Mouse (Mus musculus): ENCODE data around the gene B230307C23Rik. TPM values are rescaled to one million over a fixed set of nuclear protein-coding genes. Genes with fewer than 3 reads are reported as not detected.
A peak's percentile ranks its signal among the peaks of the same experiment; 100 is the strongest.
"Not testable (repeated sequence)": the region's sequence is repeated elsewhere in the genome, so short reads cannot be mapped to it uniquely, and the experiment has no call there.

The B230307C23Rik gene
- total and polyA plus RNA-seq, 3 experiments: 48.7 to 53.3 (median 50.8) TPM

DNA sequence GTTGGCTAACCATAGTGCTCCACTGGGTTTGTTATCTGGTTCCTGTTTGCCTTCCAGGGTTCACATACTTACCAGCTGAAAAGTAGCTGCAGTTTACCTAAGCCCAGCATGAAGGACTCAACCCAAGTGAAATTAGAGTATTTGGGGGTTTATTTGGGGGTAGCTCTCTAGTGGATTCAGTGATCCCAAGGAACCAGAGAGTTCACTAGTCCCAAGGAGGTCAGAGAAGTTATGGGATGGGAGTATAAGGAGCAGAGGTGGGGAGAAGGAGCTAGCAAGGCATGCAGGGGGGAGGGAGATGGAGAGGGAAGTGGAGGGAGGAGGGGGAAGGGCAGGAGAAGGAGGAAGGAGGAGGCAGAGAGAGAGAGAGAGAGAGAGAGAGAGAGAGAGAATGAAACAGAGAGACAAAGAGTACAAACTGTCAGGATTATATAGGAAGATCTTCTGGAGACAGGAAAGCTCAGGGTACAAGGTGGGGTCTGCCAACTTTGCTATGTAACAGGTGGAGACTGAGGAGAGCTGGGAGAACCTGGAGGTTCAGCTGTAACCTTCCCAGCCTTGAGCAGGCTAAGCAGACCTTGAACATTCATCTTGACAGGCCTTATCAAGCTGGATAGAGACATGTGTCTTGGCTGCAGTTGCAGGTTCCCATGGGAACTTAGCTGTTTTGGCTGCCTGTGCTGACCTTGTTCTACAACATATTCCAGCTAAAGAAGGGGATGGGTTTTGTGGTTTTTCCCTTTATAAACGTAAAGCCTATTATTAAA lies 1.1 kb upstream of the B230307C23Rik start:
- TF ChIP-seq MAZ (IDR thresholded peaks at IDR 0.05; ENCODE audit: low read depth, low read length) (no peak), SIN3A (IDR thresholded peaks at IDR 0.05; ENCODE audit: low read length) (0 out of 2 replicates have a peak, but pooled peaks have one; percentile 10)
- peaks cover 35% of the 10 kb centered on the region for H3K79me2 ChIP-seq (replicated peaks; ENCODE audit: control insufficient read depth, extremely low read depth, insufficient read depth, poor library complexity, severe bottlenecking)
- H3K4me1 ChIP-seq (ENCODE audit: control insufficient read depth in 1 of 2, insufficient read depth in 2 of 2): peaks cover 8 to 23% of the 10 kb centered on the region in 2 experiments
- H3K4me3 ChIP-seq (replicated peaks in 1 of 3; ENCODE audit: low read depth in 2 of 3, low read length in 2 of 3, poor library complexity in 1 of 3): peak overlapping the region in 2 of 3 experiments; percentile 60 to 66
- peaks cover 12 to 20% of the 10 kb centered on the region in 2 experiments for H3K36me3 ChIP-seq (replicated peaks in 1 of 2; ENCODE audit: control insufficient read depth in 1 of 2, insufficient read depth in 1 of 2, low read length in 1 of 2)
- H3K4me2 ChIP-seq (ENCODE audit: insufficient read depth, low read depth, poor library complexity, severe bottlenecking): peak overlapping the region; percentile 93
- peaks cover 1% of the 10 kb centered on the region for H3K27me3 ChIP-seq (replicated peaks)
- dilution Hi-C loops (cut with MboI; ENCODE audit: extremely low pct_ligation_motif_present, extremely low pct_unique_long_range_greater_than_20kb, low sequenced_read_pairs): no loop called here
- peak overlapping the region; percentile 70 for H3K9ac ChIP-seq (ENCODE audit: insufficient read depth, low read depth)
- no peak overlapping the region for H3K27ac ChIP-seq (ENCODE audit: insufficient read depth, low read depth)
- in situ Hi-C loops (cut with MboI; ENCODE audit: low pct_ligation_motif_present, low pct_unique_long_range_greater_than_20kb, low sequenced_read_pairs): loop anchor here (5.0 kb wide), 1 partner anchor 86 kb away; the partner anchor contains the start of gene A630089N07Rik
- H3K9me3 ChIP-seq (replicated peaks; ENCODE audit: low read length): peaks cover 18% of the 10 kb centered on the region
- DNase-seq (ENCODE audit: extremely low read depth): no peak

DNA sequence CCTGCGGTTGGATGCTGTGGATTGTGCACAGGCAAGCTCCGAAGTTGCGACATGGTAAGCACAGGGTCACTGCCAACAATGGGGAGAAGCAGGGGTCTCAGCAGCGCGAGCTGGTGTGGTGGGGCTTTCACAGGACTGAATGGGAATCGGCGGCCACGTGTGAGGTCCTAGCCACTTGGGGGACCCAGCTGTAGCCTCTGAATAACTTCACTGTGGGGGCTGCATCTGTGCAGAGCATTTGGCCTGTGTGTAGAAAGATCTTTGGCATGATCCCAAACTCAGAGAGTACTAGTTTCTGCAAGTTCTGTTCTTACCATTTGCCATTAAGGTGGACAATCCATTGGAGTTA lies 242 bp downstream of the B230307C23Rik start:
- Histone ChIP-seq H3K79me2 (replicated peaks; ENCODE audit: control insufficient read depth, extremely low read depth, insufficient read depth, poor library complexity, severe bottlenecking) (peaks cover 41% of the 10 kb centered on the region), H3K4me3 (replicated peaks in 1 of 3; ENCODE audit: low read depth in 2 of 3, low read length in 2 of 3, poor library complexity in 1 of 3) (peak overlapping the region; percentile 60 to 93 (median 66)), H3K9me3 (replicated peaks; ENCODE audit: low read length) (peaks cover 27% of the 10 kb centered on the region), H3K4me1 (ENCODE audit: control insufficient read depth in 1 of 2, insufficient read depth in 2 of 2) (peaks cover 8 to 22% of the 10 kb centered on the region in 2 experiments), H3K27ac (ENCODE audit: insufficient read depth, low read depth) (peak overlapping the region; percentile 54; the same call in 1 of the 2 replicates), H3K36me3 (replicated peaks in 1 of 2; ENCODE audit: control insufficient read depth in 1 of 2, insufficient read depth in 1 of 2, low read length in 1 of 2) (peaks cover 15 to 32% of the 10 kb centered on the region in 2 experiments), H3K4me2 (ENCODE audit: insufficient read depth, low read depth, poor library complexity, severe bottlenecking) (peak overlapping the region; percentile 98; the same call in 1 of the 2 replicates), H3K9ac (ENCODE audit: insufficient read depth, low read depth) (peak overlapping the region; percentile 96)
- peak; percentile 70 for TF ChIP-seq MYC (IDR thresholded peaks at IDR 0.05; ENCODE audit: low read depth, low read length)
- TF ChIP-seq MAX (IDR thresholded peaks at IDR 0.05; ENCODE audit: low read length): peak; percentile 77; the same call in 1 of the 2 replicates
- peak; percentile 93 for TF ChIP-seq MXI1 (IDR thresholded peaks at IDR 0.05; ENCODE audit: low read depth, low read length)
- H3K27me3 ChIP-seq (replicated peaks); dilution Hi-C loops (cut with MboI; ENCODE audit: extremely low pct_ligation_motif_present, extremely low pct_unique_long_range_greater_than_20kb, low sequenced_read_pairs): not testable (repeated sequence)
- peak; percentile 16 for DNase-seq (ENCODE audit: extremely low read depth)
- in situ Hi-C loops (cut with MboI; ENCODE audit: low pct_ligation_motif_present, low pct_unique_long_range_greater_than_20kb, low sequenced_read_pairs): loop anchor here (5.0 kb wide), 1 partner anchor 85 kb away; the partner anchor contains the start of gene A630089N07Rik

DNA sequence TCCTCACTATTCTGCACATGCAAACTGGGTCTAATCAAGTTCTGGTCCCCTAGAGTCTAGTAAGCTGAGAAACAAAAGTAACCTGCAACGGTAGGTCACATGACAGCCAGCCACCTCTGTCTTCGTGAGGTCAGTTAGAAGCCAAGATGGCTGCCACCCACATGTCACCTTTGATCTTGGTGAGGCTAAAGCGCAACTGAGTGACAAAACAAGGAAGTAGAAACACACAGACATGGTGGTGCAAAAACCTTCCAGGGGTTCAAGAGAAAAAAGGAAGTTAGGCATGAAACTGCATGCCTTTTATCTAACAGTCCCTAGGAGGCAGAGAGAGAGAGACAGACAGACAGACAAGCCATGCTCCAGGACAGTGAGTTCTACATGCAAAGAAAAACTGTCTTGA lies 25.0 kb downstream of the B230307C23Rik start:
- Histone ChIP-seq H3K27ac (ENCODE audit: insufficient read depth, low read depth) (no peak overlapping the region), H3K27me3 (replicated peaks) (no peaks in the 10 kb centered on the region), H3K9ac (ENCODE audit: insufficient read depth, low read depth) (no peak overlapping the region), H3K79me2 (replicated peaks; ENCODE audit: control insufficient read depth, extremely low read depth, insufficient read depth, poor library complexity, severe bottlenecking) (no peaks in the 10 kb centered on the region), H3K4me3 (replicated peaks in 1 of 3; ENCODE audit: low read depth in 2 of 3, low read length in 2 of 3, poor library complexity in 1 of 3) (no peak overlapping the region), H3K4me1 (ENCODE audit: control insufficient read depth in 1 of 2, insufficient read depth in 2 of 2) (no peaks in the 10 kb centered on the region), H3K36me3 (replicated peaks in 1 of 2; ENCODE audit: control insufficient read depth in 1 of 2, insufficient read depth in 1 of 2, low read length in 1 of 2) (peaks cover 6 to 47% of the 10 kb centered on the region in 2 experiments), H3K9me3 (replicated peaks; ENCODE audit: low read length) (peaks cover 16% of the 10 kb centered on the region), H3K4me2 (ENCODE audit: insufficient read depth, low read depth, poor library complexity, severe bottlenecking) (no peak overlapping the region)
- dilution Hi-C loops (cut with MboI; ENCODE audit: extremely low pct_ligation_motif_present, extremely low pct_unique_long_range_greater_than_20kb, low sequenced_read_pairs) (no loop called here), in situ Hi-C loops (cut with MboI; ENCODE audit: low pct_ligation_motif_present, low pct_unique_long_range_greater_than_20kb, low sequenced_read_pairs) (no loop called here)
- peak; percentile 17 for DNase-seq (ENCODE audit: extremely low read depth)
- TF ChIP-seq TBP (conservative IDR thresholded peaks at IDR 0.05; ENCODE audit: low read depth, low read length) (no peak), SMC3 (IDR thresholded peaks at IDR 0.05; ENCODE audit: low read depth, low read length) (no peak), E2F4 (IDR thresholded peaks at IDR 0.05; ENCODE audit: insufficient replicate concordance, low read depth, low read length) (no peak), IRF4 (IDR thresholded peaks at IDR 0.05; ENCODE audit: low read depth, low read length) (no peak), USF2 (conservative IDR thresholded peaks at IDR 0.05; ENCODE audit: low read depth, low read length) (no peak), SIN3A (IDR thresholded peaks at IDR 0.05; ENCODE audit: low read length) (no peak), GABPA (IDR thresholded peaks at IDR 0.05; ENCODE audit: insufficient replicate concordance, low read depth, low read length) (no peak), ELF1 (IDR thresholded peaks at IDR 0.05; ENCODE audit: low read depth, low read length) (no peak), HCFC1 (IDR thresholded peaks at IDR 0.05; ENCODE audit: low read depth, low read length) (no peak), ZC3H11A (IDR thresholded peaks at IDR 0.05; ENCODE audit: low read depth, low read length) (no peak), ZNF384 (IDR thresholded peaks at IDR 0.05; ENCODE audit: low read depth, low read length) (no peak), MXI1 (IDR thresholded peaks at IDR 0.05; ENCODE audit: low read depth, low read length) (no peak), JUND (conservative IDR thresholded peaks at IDR 0.05; ENCODE audit: low read depth, low read length) (no peak)
